Mouse (Mus musculus): ENCODE measurements around the gene Khsrp. TPM values are rescaled to one million over a fixed set of nuclear protein-coding genes. Genes with fewer than 3 reads are reported as not detected.

Gene Khsrp
- total and polyA plus RNA-seq, 3 experiments: 23.5 to 106 (median 98.7) TPM

- TF ChIP-seq ZC3H11A (IDR thresholded peaks at IDR 0.05; ENCODE audit: low read depth, low read length): no peak
- peak; percentile 81 for TF ChIP-seq ZMIZ1 (IDR thresholded peaks at IDR 0.05; ENCODE audit: low read depth, low read length)
- TF ChIP-seq E2F4 (IDR thresholded peaks at IDR 0.05; ENCODE audit: insufficient replicate concordance, low read depth, low read length): no peak
- TF ChIP-seq MAX (IDR thresholded peaks at IDR 0.05; ENCODE audit: low read length): peak; percentile 96
- TF ChIP-seq TBP (conservative IDR thresholded peaks at IDR 0.05; ENCODE audit: low read depth, low read length): peak; percentile 77; the same call in 1 of the 2 replicates
- peak; percentile 73 for TF ChIP-seq HCFC1 (IDR thresholded peaks at IDR 0.05; ENCODE audit: low read depth, low read length)
- TF ChIP-seq SIN3A (IDR thresholded peaks at IDR 0.05; ENCODE audit: low read length): no peak
- no peak for TF ChIP-seq RAD21 (IDR thresholded peaks at IDR 0.05; ENCODE audit: low read depth, low read length)
- TF ChIP-seq EP300 (IDR thresholded peaks at IDR 0.05; ENCODE audit: low read length): no peak
- TF ChIP-seq CHD1 (IDR thresholded peaks at IDR 0.05; ENCODE audit: low read depth, low read length): no peak
- TF ChIP-seq BHLHE40 (IDR thresholded peaks at IDR 0.05; ENCODE audit: low read depth, low read length): peak; percentile 74
- no peak for TF ChIP-seq UBTF (IDR thresholded peaks at IDR 0.05; ENCODE audit: low read depth, low read length)
Observed at GRCm38 (mm10) chr17:57031661-57032420, 519 bp upstream of the Khsrp start (continued).

GRCm38 (mm10) chr17:57029691-57030090 is 1.6 kb downstream of the Khsrp start:
- H3K79me2 ChIP-seq (replicated peaks; ENCODE audit: control insufficient read depth, extremely low read depth, insufficient read depth, poor library complexity, severe bottlenecking): peaks cover 47% of the 10 kb centered on the region
- no peaks in the 10 kb centered on the region for H3K9me3 ChIP-seq (replicated peaks; ENCODE audit: low read length)
- no peaks in the 10 kb centered on the region for H3K27me3 ChIP-seq (replicated peaks)
- TF ChIP-seq RCOR1 (conservative IDR thresholded peaks at IDR 0.05; ENCODE audit: low read depth, low read length) (no peak), GABPA (IDR thresholded peaks at IDR 0.05; ENCODE audit: insufficient replicate concordance, low read depth, low read length) (no peak), NRF1 (IDR thresholded peaks at IDR 0.05; ENCODE audit: low read depth, low read length) (no peak), MYC (IDR thresholded peaks at IDR 0.05; ENCODE audit: low read depth, low read length) (no peak), USF2 (conservative IDR thresholded peaks at IDR 0.05; ENCODE audit: low read depth, low read length) (no peak), MXI1 (IDR thresholded peaks at IDR 0.05; ENCODE audit: low read depth, low read length) (no peak; the same call in 1 of the 2 replicates), SMC3 (IDR thresholded peaks at IDR 0.05; ENCODE audit: low read depth, low read length) (no peak), POLR2A (IDR thresholded peaks at IDR 0.05; ENCODE audit: low read depth, low read length) (0 out of 2 replicates have a peak, but pooled peaks have one; percentile 25), TBP (conservative IDR thresholded peaks at IDR 0.05; ENCODE audit: low read depth, low read length) (0 out of 2 replicates have a peak, but pooled peaks have one; percentile 18)
- in situ Hi-C loops (cut with MboI; ENCODE audit: low pct_ligation_motif_present, low pct_unique_long_range_greater_than_20kb, low sequenced_read_pairs) (no loop called here), dilution Hi-C loops (cut with MboI; ENCODE audit: extremely low pct_ligation_motif_present, extremely low pct_unique_long_range_greater_than_20kb, low sequenced_read_pairs) (no loop called here)
- peak; percentile 62 for DNase-seq (ENCODE audit: extremely low read depth)
- H3K9ac ChIP-seq (ENCODE audit: insufficient read depth, low read depth): peak overlapping the region; percentile 100
- H3K4me2 ChIP-seq (ENCODE audit: insufficient read depth, low read depth, poor library complexity, severe bottlenecking): peak overlapping the region; percentile 99
- H3K4me3 ChIP-seq (replicated peaks in 1 of 3; ENCODE audit: low read depth in 2 of 3, low read length in 2 of 3, poor library complexity in 1 of 3): peak overlapping the region; percentile 82 to 95 (median 83)
- H3K27ac ChIP-seq (ENCODE audit: insufficient read depth, low read depth): no peak overlapping the region
- H3K36me3 ChIP-seq (replicated peaks in 1 of 2; ENCODE audit: control insufficient read depth in 1 of 2, insufficient read depth in 1 of 2, low read length in 1 of 2): peaks cover 40 to 46% of the 10 kb centered on the region in 2 experiments
- H3K4me1 ChIP-seq (ENCODE audit: control insufficient read depth in 1 of 2, insufficient read depth in 2 of 2): peaks cover 7 to 27% of the 10 kb centered on the region in 2 experiments; a peak in 3 of 4 replicates
